Mouse (Mus musculus) olfactory bulb, adult 2 months (tissue): ENCODE data around the gene Ocln. TPM values are rescaled to one million over a fixed set of nuclear protein-coding genes. Genes with fewer than 3 reads are reported as not detected.
"Not testable (repeated sequence)": the region's sequence is repeated elsewhere in the genome, so short reads cannot be mapped to it uniquely, and the experiment has no call there.

Experiments used
- H3K27ac ChIP-seq: fragments of 200-500 bp; 2 replicates; pipeline ENCODE4 v1.5.1; 2012; ENCODE audit warnings: low read depth, low read length; ENCODE audit not compliant: insufficient read depth
- H3K4me1 ChIP-seq: fragments of 200-500 bp; 2 replicates; pipeline ENCODE4 v1.6.1; 2012; ENCODE audit warnings: low read length; ENCODE audit not compliant: control insufficient read depth, insufficient read depth
- H3K4me3 ChIP-seq: fragments of 200-500 bp; 2 replicates; pipeline ENCODE4 v1.5.1; 2012; ENCODE audit warnings: mild to moderate bottlenecking, low read depth, low read length, moderate library complexity; ENCODE audit not compliant: insufficient read depth
- CTCF ChIP-seq: fragments of 200-500 bp; IDR thresholded peaks from 2 replicates; pipeline ENCODE4 v1.5.1; 2012; ENCODE audit warnings: low read depth, mild to moderate bottlenecking, low read length, moderate library complexity; ENCODE audit not compliant: insufficient read depth
- POLR2A ChIP-seq: fragments of 200-500 bp; IDR thresholded peaks from 2 replicates; pipeline ENCODE4 v1.6.1; 2012; ENCODE audit warnings: mild to moderate bottlenecking, low read depth, low read length, moderate library complexity; ENCODE audit not compliant: insufficient read depth
- WGBS: fragments of 180-500 bp; shearing (Covaris S2); methylation state at CpG from one replicate; pipeline ENCODE4 v1.1.7; 2018; 5-methylcytosine and 5-hydroxymethylcytosine counted together
- polyA plus RNA-seq: library from polyadenylated mRNA; stranded (reverse); fragments of >200 nt; gene quantifications from 2 replicates; pipeline ENCODE4 v1.2.4, GENCODE M21; 2012; ENCODE audit warnings: low replicate concordance; ENCODE audit not compliant: missing spikeins, insufficient read depth, insufficient read length

Gene Ocln
- polyA plus RNA-seq, 1 experiment: not detected

- Histone ChIP-seq H3K27ac (no peak overlapping the region), H3K4me1 (peaks cover 3% of the 10 kb centered on the region; the same call in 1 of the 2 replicates), H3K4me3 (no peak overlapping the region)
- TF ChIP-seq CTCF: no peak
- no peak for TF ChIP-seq POLR2A
- 97% methylated on average over 7 of the region's 7 CpGs for WGBS
These were observed 68.9 kb downstream of the Ocln start for GRCm38 (mm10) chr13:100483610-100484009.

- H3K4me3 ChIP-seq: no peak overlapping the region
- WGBS: 97% methylated on average over 2 of the region's 2 CpGs
- TF ChIP-seq CTCF (no peak), POLR2A (no peak)
- no peaks in the 10 kb centered on the region for H3K4me1 ChIP-seq
- no peak overlapping the region for H3K27ac ChIP-seq
These were observed 88.8 kb downstream of the Ocln start for GRCm38 (mm10) chr13:100463527-100464222.

- no peak overlapping the region for H3K4me3 ChIP-seq
- no peaks in the 10 kb centered on the region for H3K4me1 ChIP-seq
- no peak overlapping the region for H3K27ac ChIP-seq
- WGBS: 39% methylated on average over 3 of the region's 3 CpGs
- TF ChIP-seq CTCF (no peak), POLR2A (no peak)
These were observed 91.2 kb downstream of the Ocln start for GRCm38 (mm10) chr13:100461336-100461735.

GRCm38 (mm10) chr13:100452415-100453127, 99.9 kb downstream of the Ocln start, which contains the start of gene Naip1:
Gene Naip1, minus strand, starts transcription at chr13:100452869.
- 83% methylated on average over 8 of the region's 8 CpGs for WGBS
- not testable (repeated sequence) for H3K4me3 ChIP-seq, H3K4me1 ChIP-seq, H3K27ac ChIP-seq

GRCm38 (mm10) chr13:100449495-100449894, 103.0 kb downstream of the Ocln start:
- Histone ChIP-seq H3K27ac (no peak overlapping the region), H3K4me1 (no peaks in the 10 kb centered on the region), H3K4me3 (no peak overlapping the region)
- TF ChIP-seq CTCF (no peak), POLR2A (no peak)
- WGBS: 90% methylated on average over 1 of the region's 1 CpGs

Other genes with a start within 250 kb of the Ocln start
- not detected in 2 replicates for gene Naip6, start 235.0 kb downstream of the Ocln start, polyA plus RNA-seq
- gene Naip1, start 99.8 kb downstream of the Ocln start, polyA plus RNA-seq: not detected in 2 replicates
- gene Gtf2h2, start 60.1 kb downstream of the Ocln start, polyA plus RNA-seq: not detected in 2 replicates
- gene Marveld2, start 64.3 kb upstream of the Ocln start, polyA plus RNA-seq: not detected in 2 replicates
- gene Ak6, start 98.3 kb upstream of the Ocln start, polyA plus RNA-seq: not detected in 2 replicates
- not detected in 2 replicates for gene Rad17, start 98.3 kb upstream of the Ocln start, polyA plus RNA-seq
- gene Taf9, start 98.9 kb upstream of the Ocln start, polyA plus RNA-seq: not detected in 2 replicates
- not detected in 2 replicates for gene Ccdc125, start 117.0 kb upstream of the Ocln start, polyA plus RNA-seq
- not detected in 2 replicates for gene Cdk7, start 178.2 kb upstream of the Ocln start, polyA plus RNA-seq
- gene Mrps36, start 191.9 kb upstream of the Ocln start, polyA plus RNA-seq: not detected in 2 replicates
- gene Cenph, start 223.2 kb upstream of the Ocln start, polyA plus RNA-seq: not detected in 2 replicates
- gene Ccnb1, start 233.9 kb upstream of the Ocln start, polyA plus RNA-seq: not detected in 2 replicates